Mouse (Mus musculus) neural tube, embryonic 14.5 days (tissue): ENCODE results near the gene Pllp. TPM values are rescaled to one million over a fixed set of nuclear protein-coding genes. Genes with fewer than 3 reads are reported as not detected.

Experiments used
- ATAC-seq: fragments of 200-750 bp; cut with Nextera tagmentation; 2 replicates; pipeline ENCODE4 v1.8.0; 2017; ENCODE audit warnings: low read depth, mild to moderate bottlenecking, moderate TSS enrichment, moderate library complexity
- H3K27ac ChIP-seq: fragments of 300-500 bp; sonication (generic); 2 replicates; pipeline ENCODE4 v1.5.1; 2014; ENCODE audit warnings: low read depth, mild to moderate bottlenecking, control low read depth, low read length, moderate library complexity, mixed read lengths
- H3K27me3 ChIP-seq: fragments of 300-500 bp; sonication (generic); 2 replicates; pipeline ENCODE4 v1.6.1; 2014; ENCODE audit warnings: low read length; ENCODE audit not compliant: control insufficient read depth, insufficient read depth
- H3K36me3 ChIP-seq: fragments of 300-500 bp; sonication (generic); 2 replicates; pipeline ENCODE4 v1.6.1; 2014; ENCODE audit warnings: low read length, mixed read lengths; ENCODE audit not compliant: control insufficient read depth, insufficient read depth
- H3K4me1 ChIP-seq: fragments of 300-500 bp; sonication (generic); 2 replicates; pipeline ENCODE4 v1.6.1; 2014; ENCODE audit warnings: low read length; ENCODE audit not compliant: control insufficient read depth, insufficient read depth
- H3K4me2 ChIP-seq: fragments of 300-500 bp; sonication (generic); 2 replicates; pipeline ENCODE4 v1.6.1; 2014; ENCODE audit warnings: mild to moderate bottlenecking, low read depth, low read length, control low read depth
- H3K4me3 ChIP-seq: fragments of 300-500 bp; sonication (generic); 2 replicates; pipeline ENCODE4 v1.5.1; 2014; ENCODE audit warnings: low read depth, low read length, control low read depth, mixed read lengths
- H3K9ac ChIP-seq: fragments of 300-500 bp; sonication (generic); replicated peaks from 2 replicates; pipeline ENCODE4 v1.6.1; 2014; ENCODE audit warnings: low read depth, mild to moderate bottlenecking, control low read depth, low read length, mixed read lengths
- H3K9me3 ChIP-seq: fragments of 300-500 bp; sonication (generic); 2 replicates; pipeline ENCODE4 v1.6.1; 2016; ENCODE audit warnings: low read length; ENCODE audit not compliant: control insufficient read depth
- WGBS: fragments of 180-500 bp; shearing (Covaris S2); extraction: QIAGEN DNeasy Blood & Tissue Kit; methylation state at CpG from one replicate; pipeline ENCODE4 v1.1.7; 2014; 5-methylcytosine and 5-hydroxymethylcytosine counted together
- polyA plus RNA-seq: library from polyadenylated mRNA; unstranded; fragments of >200 nt; fragmentation: Nextera tagmentation; extraction: Ambion mirVana; gene quantifications from 2 replicates; pipeline ENCODE4 v1.2.1, GENCODE M21; 2014

Pllp gene
- polyA plus RNA-seq, 1 experiment from 2014 or later = 2.9 TPM

DNA sequence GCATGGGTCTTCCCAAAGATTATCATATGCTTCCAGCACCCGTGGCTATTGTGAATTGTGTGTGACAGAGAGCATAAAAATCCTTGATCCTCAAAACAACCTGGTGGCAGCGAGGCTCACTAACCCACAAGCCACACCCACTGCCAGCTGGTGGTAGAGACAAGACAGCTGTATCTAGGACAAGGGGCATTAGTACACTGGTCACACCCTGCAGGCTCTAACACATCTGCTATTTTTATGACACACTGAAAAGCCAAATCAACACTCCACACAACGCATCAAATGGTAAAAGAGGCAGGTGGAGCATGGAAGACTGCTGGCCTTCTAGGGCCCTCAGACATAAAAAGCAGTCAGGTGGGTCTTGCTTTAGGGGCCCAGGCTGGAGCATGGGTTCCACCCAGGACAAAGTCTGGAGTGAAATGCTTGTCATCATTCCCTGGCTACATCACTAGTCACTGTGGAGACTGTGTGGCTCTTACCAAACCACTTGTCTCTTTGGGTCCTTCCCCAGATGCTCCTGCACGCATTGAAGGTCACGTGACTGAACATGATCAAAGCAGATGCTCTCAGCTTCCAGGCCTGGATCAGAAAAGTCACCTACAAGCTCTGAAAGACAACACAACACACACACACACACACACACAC is 37.9 kb upstream of the Pllp start:
- Histone ChIP-seq H3K27ac (no peak overlapping the region), H3K36me3 (no peaks in the 10 kb centered on the region), H3K27me3 (no peaks in the 10 kb centered on the region), H3K9ac (no peak overlapping the region), H3K9me3 (no peaks in the 10 kb centered on the region), H3K4me2 (no peak overlapping the region), H3K4me1 (no peaks in the 10 kb centered on the region), H3K4me3 (no peak overlapping the region)
- 59% methylated on average over 5 of the region's 5 CpGs for WGBS
- no peak for ATAC-seq

- no peak overlapping the region for H3K27ac ChIP-seq
- no peak overlapping the region for H3K9ac ChIP-seq
- no peak overlapping the region for H3K4me2 ChIP-seq
- no peaks in the 10 kb centered on the region for H3K36me3 ChIP-seq
- no peak overlapping the region for H3K4me3 ChIP-seq
- H3K4me1 ChIP-seq = no peaks in the 10 kb centered on the region
- no peaks in the 10 kb centered on the region for H3K9me3 ChIP-seq
- ATAC-seq = no peak
- 38% methylated on average over 4 of the region's 4 CpGs for WGBS
- H3K27me3 ChIP-seq = no peaks in the 10 kb centered on the region
Measured at GRCm38 (mm10) chr8:94729301-94729700, 33.2 kb upstream of the Pllp start.

DNA sequence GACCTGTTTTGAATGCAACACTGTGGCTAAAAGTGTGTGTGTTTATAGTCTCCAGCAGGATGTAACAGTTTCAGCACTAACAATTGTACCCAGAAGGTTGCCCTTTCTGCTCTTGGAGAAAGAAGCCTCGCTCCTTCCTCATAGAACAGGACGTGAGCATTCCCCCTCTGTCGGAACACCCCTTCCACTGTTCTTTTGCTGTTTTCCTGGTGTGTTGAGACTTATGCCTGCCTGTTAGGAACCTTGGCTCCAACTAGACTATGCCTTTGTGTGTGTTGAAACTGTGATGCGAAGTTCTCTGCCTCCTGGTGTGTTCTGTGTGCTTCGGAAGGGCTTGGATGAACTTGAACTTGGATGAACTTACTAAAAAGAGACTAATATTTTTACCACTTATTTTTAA is 29.9 kb upstream of the Pllp start:
- H3K9ac ChIP-seq = no peak overlapping the region
- no peaks in the 10 kb centered on the region for H3K4me1 ChIP-seq
- 85% methylated on average over 5 of the region's 5 CpGs for WGBS
- H3K27ac ChIP-seq = no peak overlapping the region
- no peak overlapping the region for H3K4me3 ChIP-seq
- no peaks in the 10 kb centered on the region for H3K9me3 ChIP-seq
- no peaks in the 10 kb centered on the region for H3K27me3 ChIP-seq
- H3K4me2 ChIP-seq = no peak overlapping the region
- no peaks in the 10 kb centered on the region for H3K36me3 ChIP-seq
- ATAC-seq = no peak

DNA sequence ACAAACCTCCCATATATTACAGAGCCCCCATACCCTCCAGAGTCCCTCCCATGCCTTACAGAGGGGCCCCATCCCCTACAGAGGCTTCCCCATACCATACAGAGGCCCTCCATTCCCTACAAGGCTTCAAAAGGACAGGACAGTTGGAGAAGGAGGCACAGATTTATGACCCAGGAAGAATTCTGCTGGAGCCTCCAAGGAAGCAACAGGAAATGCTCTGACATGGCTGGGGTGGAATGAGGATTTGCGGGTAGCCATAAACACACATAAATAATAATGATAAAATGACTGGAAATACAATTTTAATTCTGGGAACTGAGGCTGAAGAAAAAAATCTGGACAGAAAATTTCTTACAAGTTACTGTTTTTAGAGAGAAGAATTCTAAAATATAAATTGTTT is 20.8 kb upstream of the Pllp start:
- ATAC-seq = no peak
- 90% methylated on average over 1 of the region's 1 CpGs for WGBS
- H3K9ac ChIP-seq = no peak overlapping the region
- H3K36me3 ChIP-seq = no peaks in the 10 kb centered on the region
- no peak overlapping the region for H3K27ac ChIP-seq
- no peak overlapping the region for H3K4me2 ChIP-seq
- H3K9me3 ChIP-seq = no peaks in the 10 kb centered on the region
- no peaks in the 10 kb centered on the region for H3K4me1 ChIP-seq
- no peak overlapping the region for H3K4me3 ChIP-seq
- H3K27me3 ChIP-seq = no peaks in the 10 kb centered on the region

DNA sequence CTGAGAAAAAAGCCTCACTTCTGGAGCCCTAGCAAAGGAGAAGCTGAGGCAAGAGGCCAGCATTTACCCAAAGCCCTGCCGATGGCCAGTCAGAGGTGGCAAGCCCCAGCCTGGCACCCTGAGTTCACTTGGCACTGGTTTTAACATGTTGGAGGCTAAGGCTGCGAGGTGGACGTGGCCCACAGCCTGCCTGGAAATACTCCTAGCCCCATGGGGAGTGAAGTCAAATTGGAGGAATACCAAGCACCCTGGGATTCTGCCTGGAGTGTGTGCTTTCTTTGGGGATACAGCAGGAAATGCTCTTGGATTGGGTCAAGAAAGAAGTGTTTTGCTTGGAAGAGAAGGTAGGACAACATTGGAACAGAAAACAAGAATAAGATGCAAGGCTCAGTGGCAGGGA is 19.8 kb upstream of the Pllp start:
- no peaks in the 10 kb centered on the region for H3K27me3 ChIP-seq
- WGBS = 95% methylated on average over 3 of the region's 3 CpGs
- no peaks in the 10 kb centered on the region for H3K9me3 ChIP-seq
- H3K4me2 ChIP-seq = no peak overlapping the region
- no peak overlapping the region for H3K4me3 ChIP-seq
- no peaks in the 10 kb centered on the region for H3K36me3 ChIP-seq
- no peaks in the 10 kb centered on the region for H3K4me1 ChIP-seq
- no peak overlapping the region for H3K27ac ChIP-seq
- no peak for ATAC-seq
- H3K9ac ChIP-seq = no peak overlapping the region

GRCm38 (mm10) chr8:94714556-94714955 is 18.5 kb upstream of the Pllp start:
- no peak for ATAC-seq
- no peaks in the 10 kb centered on the region for H3K9me3 ChIP-seq
- no peak overlapping the region for H3K4me2 ChIP-seq
- H3K4me3 ChIP-seq = no peak overlapping the region
- H3K27me3 ChIP-seq = no peaks in the 10 kb centered on the region
- H3K9ac ChIP-seq = no peak overlapping the region
- H3K36me3 ChIP-seq = no peaks in the 10 kb centered on the region
- H3K4me1 ChIP-seq = no peaks in the 10 kb centered on the region
- no peak overlapping the region for H3K27ac ChIP-seq
- 48% methylated on average over 5 of the region's 5 CpGs for WGBS

- H3K9ac ChIP-seq = no peak overlapping the region
- no peaks in the 10 kb centered on the region for H3K36me3 ChIP-seq
- WGBS = 68% methylated on average over 5 of the region's 5 CpGs
- H3K9me3 ChIP-seq = no peaks in the 10 kb centered on the region
- no peak for ATAC-seq
- no peaks in the 10 kb centered on the region for H3K27me3 ChIP-seq
- H3K4me3 ChIP-seq = no peak overlapping the region
- no peak overlapping the region for H3K27ac ChIP-seq
- no peaks in the 10 kb centered on the region for H3K4me1 ChIP-seq
- no peak overlapping the region for H3K4me2 ChIP-seq
Measured at GRCm38 (mm10) chr8:94711160-94711718, 15.2 kb upstream of the Pllp start.

DNA sequence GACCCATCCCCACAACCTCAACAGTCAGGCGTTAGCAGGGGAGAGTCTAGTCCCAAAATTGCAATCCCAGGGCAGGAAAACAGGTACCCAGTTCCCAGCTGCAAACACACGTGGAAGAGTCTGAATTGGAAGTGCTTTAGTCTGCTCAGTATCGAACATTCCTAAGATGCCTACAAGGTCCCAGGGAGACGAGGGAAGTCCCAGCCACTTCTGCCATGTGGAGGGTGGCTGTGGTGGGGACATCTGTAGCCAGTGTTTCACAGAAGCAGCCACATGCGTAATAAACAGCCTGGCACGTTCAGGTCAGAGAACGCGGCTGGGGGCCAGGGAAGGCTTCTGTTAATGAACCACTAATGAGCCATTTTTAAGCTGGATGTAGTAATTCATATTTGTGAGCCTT is 14.3 kb upstream of the Pllp start:
- Histone ChIP-seq H3K27me3 (no peaks in the 10 kb centered on the region), H3K4me3 (no peak overlapping the region), H3K36me3 (no peaks in the 10 kb centered on the region), H3K27ac (no peak overlapping the region), H3K4me2 (no peak overlapping the region), H3K9ac (no peak overlapping the region), H3K4me1 (no peaks in the 10 kb centered on the region), H3K9me3 (no peaks in the 10 kb centered on the region)
- no peak for ATAC-seq
- 57% methylated on average over 8 of the region's 8 CpGs for WGBS

- ATAC-seq = no peak
- Histone ChIP-seq H3K27me3 (no peaks in the 10 kb centered on the region), H3K36me3 (no peaks in the 10 kb centered on the region), H3K9me3 (no peaks in the 10 kb centered on the region), H3K4me2 (no peak overlapping the region), H3K4me1 (no peaks in the 10 kb centered on the region), H3K4me3 (no peak overlapping the region), H3K9ac (no peak overlapping the region), H3K27ac (no peak overlapping the region)
- 83% methylated on average over 9 of the region's 9 CpGs for WGBS
Measured at GRCm38 (mm10) chr8:94706732-94707395, 10.8 kb upstream of the Pllp start.
